Mouse (Mus musculus): ENCODE measurements at regions not wholly inside any gene's neighbourhood (a gene's known extent, or its start where the extent isn't known, plus 50 kb on each side); places are given as distances from the start of the nearest gene placed in this dataset.

GRCm38 (mm10) chr8:8812807-8813167 is 122.5 kb upstream of the Arglu1 start:
- WGBS = 93% methylated on average over 5 of the region's 5 CpGs
- H3K4me2 ChIP-seq (ENCODE audit: low read length) = no peak overlapping the region
- no peak overlapping the region for H3K27ac ChIP-seq (replicated peaks; ENCODE audit: low read depth, low read length)
- H3K27me3 ChIP-seq (ENCODE audit: control insufficient read depth, insufficient read depth, low read length) = no peaks in the 10 kb centered on the region
- H3K9ac ChIP-seq (replicated peaks; ENCODE audit: low read length) = no peak overlapping the region
- no peaks in the 10 kb centered on the region for H3K36me3 ChIP-seq (ENCODE audit: control insufficient read depth, insufficient read depth, low read length)
- H3K4me1 ChIP-seq (ENCODE audit: control insufficient read depth, insufficient read depth, low read length) = 0 out of 2 replicates have a peak, but pooled peaks cover 4% of the 10 kb centered on the region
- no peak for ATAC-seq (ENCODE audit: low FRiP score, low TSS enrichment)
- DNase-seq = no peak
- no peak overlapping the region for H3K4me3 ChIP-seq (replicated peaks; ENCODE audit: low read depth, low read length)
- no peaks in the 10 kb centered on the region for H3K9me3 ChIP-seq (ENCODE audit: control insufficient read depth, low read length)

DNA sequence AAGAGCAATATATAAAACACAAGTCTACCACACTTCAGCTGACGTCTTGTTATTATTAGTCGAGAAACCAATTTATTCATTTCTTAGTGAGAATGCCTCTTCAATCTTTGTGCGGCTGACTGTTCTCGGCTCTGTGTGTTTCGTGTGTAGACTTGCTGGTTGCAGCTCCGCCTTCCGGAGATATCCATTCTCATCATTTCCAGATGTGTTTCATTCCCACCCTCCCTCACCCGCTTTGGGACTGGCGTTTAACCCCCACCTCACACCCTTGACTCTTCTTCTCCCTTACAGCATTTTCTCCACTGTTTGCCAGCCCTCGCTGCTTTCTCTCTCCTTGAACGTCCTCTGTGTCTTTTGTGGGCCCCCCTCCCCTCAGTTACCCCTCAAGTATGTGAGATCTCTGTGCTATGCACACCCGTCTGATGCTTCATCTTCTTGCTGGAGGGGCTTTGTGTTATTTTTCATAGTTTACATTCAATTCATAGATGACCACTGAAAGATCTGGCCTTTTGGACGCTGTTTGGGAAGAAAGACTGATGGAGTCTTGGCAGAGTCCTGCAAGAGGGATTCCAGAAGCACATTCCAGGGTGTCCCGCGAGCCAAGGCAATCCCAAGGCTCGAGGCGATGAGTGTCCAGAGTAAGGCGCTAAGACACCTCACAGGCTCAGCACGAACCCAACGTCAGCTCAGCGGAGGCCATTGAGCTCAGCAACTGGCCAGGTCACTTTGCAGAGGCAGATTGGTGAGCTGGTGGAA is 121.9 kb upstream of the Arglu1 start:
- WGBS = 92% methylated on average over 21 of the region's 21 CpGs
- H3K9me3 ChIP-seq (ENCODE audit: control insufficient read depth, low read length) = no peaks in the 10 kb centered on the region
- no peak for ATAC-seq (ENCODE audit: low FRiP score, low TSS enrichment)
- no peak for DNase-seq
- no peak overlapping the region for H3K4me3 ChIP-seq (replicated peaks; ENCODE audit: low read depth, low read length)
- no peak overlapping the region for H3K4me2 ChIP-seq (ENCODE audit: low read length)
- no peak overlapping the region for H3K9ac ChIP-seq (replicated peaks; ENCODE audit: low read length)
- no peak overlapping the region for H3K27ac ChIP-seq (replicated peaks; ENCODE audit: low read depth, low read length)
- no peaks in the 10 kb centered on the region for H3K36me3 ChIP-seq (ENCODE audit: control insufficient read depth, insufficient read depth, low read length)
- H3K4me1 ChIP-seq (ENCODE audit: control insufficient read depth, insufficient read depth, low read length) = 0 out of 2 replicates have a peak, but pooled peaks cover 4% of the 10 kb centered on the region
- no peaks in the 10 kb centered on the region for H3K27me3 ChIP-seq (ENCODE audit: control insufficient read depth, insufficient read depth, low read length)

DNA sequence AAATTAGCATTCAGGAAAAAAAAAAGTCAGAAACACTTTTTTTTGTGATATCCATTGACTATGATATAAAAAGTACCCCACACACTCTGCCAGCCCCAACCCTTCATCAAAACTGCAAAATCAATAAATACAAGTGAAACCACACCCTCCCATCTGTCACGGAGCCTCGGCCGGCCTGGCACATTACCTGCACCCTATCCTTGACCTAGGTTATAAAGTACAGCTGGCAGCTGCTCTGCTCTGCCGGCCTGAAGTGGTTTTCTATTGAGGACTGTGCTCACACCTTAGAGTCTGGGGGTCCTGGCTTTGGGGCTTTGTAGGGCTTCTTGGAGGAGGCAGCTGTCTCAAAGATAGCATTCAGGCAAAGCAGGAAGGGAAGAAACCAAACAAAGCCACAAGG is 120.6 kb upstream of the Arglu1 start:
- Histone ChIP-seq H3K36me3 (ENCODE audit: control insufficient read depth, insufficient read depth, low read length) (no peaks in the 10 kb centered on the region), H3K27me3 (ENCODE audit: control insufficient read depth, insufficient read depth, low read length) (no peaks in the 10 kb centered on the region), H3K9ac (replicated peaks; ENCODE audit: low read length) (no peak overlapping the region), H3K4me2 (ENCODE audit: low read length) (no peak overlapping the region), H3K27ac (replicated peaks; ENCODE audit: low read depth, low read length) (no peak overlapping the region), H3K4me3 (replicated peaks; ENCODE audit: low read depth, low read length) (no peak overlapping the region), H3K4me1 (ENCODE audit: control insufficient read depth, insufficient read depth, low read length) (0 out of 2 replicates have a peak, but pooled peaks cover 4% of the 10 kb centered on the region), H3K9me3 (ENCODE audit: control insufficient read depth, low read length) (no peaks in the 10 kb centered on the region)
- DNase-seq (no peak), ATAC-seq (ENCODE audit: low FRiP score, low TSS enrichment) (no peak)
- WGBS = 76% methylated on average over 4 of the region's 4 CpGs

- no peaks in the 10 kb centered on the region for H3K36me3 ChIP-seq (ENCODE audit: control insufficient read depth, insufficient read depth, low read length)
- DNase-seq = no peak
- no peak overlapping the region for H3K27ac ChIP-seq (replicated peaks; ENCODE audit: low read depth, low read length)
- no peak for ATAC-seq (ENCODE audit: low FRiP score, low TSS enrichment)
- no peak overlapping the region for H3K4me3 ChIP-seq (replicated peaks; ENCODE audit: low read depth, low read length)
- no peak overlapping the region for H3K9ac ChIP-seq (replicated peaks; ENCODE audit: low read length)
- no peaks in the 10 kb centered on the region for H3K9me3 ChIP-seq (ENCODE audit: control insufficient read depth, low read length)
- no peaks in the 10 kb centered on the region for H3K27me3 ChIP-seq (ENCODE audit: control insufficient read depth, insufficient read depth, low read length)
- no peak overlapping the region for H3K4me2 ChIP-seq (ENCODE audit: low read length)
- WGBS = 60% methylated on average over 9 of the region's 9 CpGs
- 0 out of 2 replicates have a peak, but pooled peaks cover 4% of the 10 kb centered on the region for H3K4me1 ChIP-seq (ENCODE audit: control insufficient read depth, insufficient read depth, low read length)
These were observed 119.6 kb upstream of the Arglu1 start for GRCm38 (mm10) chr8:8809835-8810439.

DNA sequence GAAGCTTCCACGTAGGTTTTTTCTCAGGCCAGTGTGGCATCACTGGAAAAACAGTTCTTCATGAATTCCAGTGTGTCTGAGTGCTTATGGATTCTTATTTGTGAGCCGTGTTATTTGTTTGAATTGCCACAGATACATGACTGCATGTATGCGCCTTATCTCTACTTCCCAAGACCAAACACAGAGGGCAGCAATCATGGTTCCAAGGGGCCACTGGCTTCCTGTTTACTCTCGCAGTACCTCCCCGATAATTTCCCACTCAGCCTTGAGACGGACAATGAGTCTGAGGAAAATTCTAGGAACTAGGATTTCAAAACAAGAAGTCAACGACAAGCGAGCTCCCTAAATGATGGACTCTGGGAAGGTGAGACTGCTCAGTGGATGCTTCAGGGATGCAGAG is 119.0 kb upstream of the Arglu1 start:
- 92% methylated on average over 8 of the region's 8 CpGs for WGBS
- DNase-seq (no peak), ATAC-seq (ENCODE audit: low FRiP score, low TSS enrichment) (no peak)
- Histone ChIP-seq H3K36me3 (ENCODE audit: control insufficient read depth, insufficient read depth, low read length) (no peaks in the 10 kb centered on the region), H3K4me3 (replicated peaks; ENCODE audit: low read depth, low read length) (no peak overlapping the region), H3K9me3 (ENCODE audit: control insufficient read depth, low read length) (no peaks in the 10 kb centered on the region), H3K27me3 (ENCODE audit: control insufficient read depth, insufficient read depth, low read length) (no peaks in the 10 kb centered on the region), H3K4me2 (ENCODE audit: low read length) (no peak overlapping the region), H3K4me1 (ENCODE audit: control insufficient read depth, insufficient read depth, low read length) (0 out of 2 replicates have a peak, but pooled peaks cover 4% of the 10 kb centered on the region), H3K9ac (replicated peaks; ENCODE audit: low read length) (no peak overlapping the region), H3K27ac (replicated peaks; ENCODE audit: low read depth, low read length) (no peak overlapping the region)

- H3K4me2 ChIP-seq (ENCODE audit: low read length) = no peak overlapping the region
- H3K4me3 ChIP-seq (replicated peaks; ENCODE audit: low read depth, low read length) = no peak overlapping the region
- WGBS = 55% methylated on average over 6 of the region's 6 CpGs
- H3K27ac ChIP-seq (replicated peaks; ENCODE audit: low read depth, low read length) = no peak overlapping the region
- no peaks in the 10 kb centered on the region for H3K27me3 ChIP-seq (ENCODE audit: control insufficient read depth, insufficient read depth, low read length)
- ATAC-seq (ENCODE audit: low FRiP score, low TSS enrichment) = 0 out of 2 replicates have a peak, but pooled peaks have one; percentile 43
- no peaks in the 10 kb centered on the region for H3K9me3 ChIP-seq (ENCODE audit: control insufficient read depth, low read length)
- no peaks in the 10 kb centered on the region for H3K36me3 ChIP-seq (ENCODE audit: control insufficient read depth, insufficient read depth, low read length)
- no peak overlapping the region for H3K9ac ChIP-seq (replicated peaks; ENCODE audit: low read length)
- DNase-seq = peak; percentile 59
- H3K4me1 ChIP-seq (ENCODE audit: control insufficient read depth, insufficient read depth, low read length) = 0 out of 2 replicates have a peak, but pooled peaks cover 2% of the 10 kb centered on the region
These were observed 112.5 kb upstream of the Arglu1 start for GRCm38 (mm10) chr8:8802761-8803340.

DNA sequence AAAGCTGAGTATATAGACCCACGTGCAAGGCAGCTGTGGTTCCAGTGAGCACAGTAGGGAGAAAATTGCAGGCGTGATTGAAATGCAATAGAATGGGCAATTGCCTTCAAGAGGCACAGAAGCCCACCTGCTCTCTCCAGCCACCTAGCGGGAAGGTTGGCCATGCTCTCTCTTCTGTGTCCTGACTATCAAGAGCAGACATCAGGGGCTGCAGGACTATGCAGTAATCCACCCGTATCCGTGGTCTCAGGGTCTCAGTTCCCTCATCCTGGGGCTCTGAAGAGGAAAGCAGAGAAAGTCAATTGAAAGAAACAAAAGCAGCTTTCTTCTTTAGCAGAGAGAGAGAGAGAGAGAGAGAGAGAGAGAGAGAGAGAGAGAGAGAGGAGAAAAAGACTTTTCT is 112.0 kb upstream of the Arglu1 start:
- Histone ChIP-seq H3K4me1 (ENCODE audit: control insufficient read depth, insufficient read depth, low read length) (0 out of 2 replicates have a peak, but pooled peaks cover 2% of the 10 kb centered on the region), H3K4me2 (ENCODE audit: low read length) (no peak overlapping the region), H3K27ac (replicated peaks; ENCODE audit: low read depth, low read length) (0 out of 2 replicates have a peak overlapping the region, but pooled peaks have one; percentile 37), H3K27me3 (ENCODE audit: control insufficient read depth, insufficient read depth, low read length) (no peaks in the 10 kb centered on the region), H3K9me3 (ENCODE audit: control insufficient read depth, low read length) (no peaks in the 10 kb centered on the region), H3K36me3 (ENCODE audit: control insufficient read depth, insufficient read depth, low read length) (no peaks in the 10 kb centered on the region), H3K9ac (replicated peaks; ENCODE audit: low read length) (no peak overlapping the region), H3K4me3 (replicated peaks; ENCODE audit: low read depth, low read length) (no peak overlapping the region)
- DNase-seq (peak; percentile 26), ATAC-seq (ENCODE audit: low FRiP score, low TSS enrichment) (no peak)
- WGBS = 36% methylated on average over 5 of the region's 5 CpGs

- Histone ChIP-seq H3K9me3 (ENCODE audit: control insufficient read depth, low read length) (no peaks in the 10 kb centered on the region), H3K4me1 (ENCODE audit: control insufficient read depth, insufficient read depth, low read length) (0 out of 2 replicates have a peak, but pooled peaks cover 2% of the 10 kb centered on the region), H3K9ac (replicated peaks; ENCODE audit: low read length) (no peak overlapping the region), H3K36me3 (ENCODE audit: control insufficient read depth, insufficient read depth, low read length) (no peaks in the 10 kb centered on the region), H3K4me2 (ENCODE audit: low read length) (no peak overlapping the region), H3K27me3 (ENCODE audit: control insufficient read depth, insufficient read depth, low read length) (no peaks in the 10 kb centered on the region), H3K4me3 (replicated peaks; ENCODE audit: low read depth, low read length) (no peak overlapping the region), H3K27ac (replicated peaks; ENCODE audit: low read depth, low read length) (no peak overlapping the region)
- no peak for ATAC-seq (ENCODE audit: low FRiP score, low TSS enrichment)
- WGBS = 67% methylated on average over 5 of the region's 5 CpGs
- no peak for DNase-seq
These were observed 111.3 kb upstream of the Arglu1 start for GRCm38 (mm10) chr8:8801578-8801977.
